Mouse (Mus musculus) myocyte (in vitro differentiated cells): Measurements from ENCODE around the gene Anxa1.

ENCODE experiments used
- CEBPB ChIP-seq: IDR thresholded peaks from 2 replicates; pipeline ENCODE4 v1.6.1; 2011; ENCODE audit warnings: mild to moderate bottlenecking, moderate library complexity; ENCODE audit not compliant: poor library complexity, insufficient read depth, severe bottlenecking
- E2F4 ChIP-seq: IDR thresholded peaks from one replicate; pipeline ENCODE4 v1.6.1; 2011; ENCODE audit warnings: mild to moderate bottlenecking, control low read depth, moderate library complexity; ENCODE audit not compliant: insufficient read depth
- MAX ChIP-seq: IDR thresholded peaks from one replicate; pipeline ENCODE4 v1.6.1; 2011; ENCODE audit warnings: low read depth, mild to moderate bottlenecking, control low read depth
- MYOD1 ChIP-seq, 3 experiments: IDR thresholded peaks; one replicate each; pipeline ENCODE4 v1.6.1; 2011; ENCODE audit warnings: control low read depth in 2 of 3, low read depth in 2 of 3, mild to moderate bottlenecking in 2 of 3, moderate library complexity in 1 of 3; ENCODE audit not compliant: insufficient read length in 2 of 3, control insufficient read depth in 1 of 3
- MYOG ChIP-seq, 3 experiments: IDR thresholded peaks; one replicate each; pipeline ENCODE4 v1.6.1; 2011; ENCODE audit warnings: control low read depth in 2 of 3, low read depth in 2 of 3, mild to moderate bottlenecking in 2 of 3; ENCODE audit not compliant: insufficient read length in 2 of 3, control insufficient read depth in 1 of 3, insufficient read depth in 1 of 3
- POLR2A ChIP-seq: IDR thresholded peaks from one replicate; pipeline ENCODE4 v1.6.1; 2011; ENCODE audit warnings: low read depth, mild to moderate bottlenecking, control low read depth, moderate library complexity; ENCODE audit not compliant: insufficient read length
- POLR2AphosphoS2 ChIP-seq: IDR thresholded peaks from one replicate; pipeline ENCODE4 v1.6.1; 2011; ENCODE audit warnings: low read depth, control low read depth; ENCODE audit not compliant: insufficient read length
- REST ChIP-seq: IDR thresholded peaks from one replicate; pipeline ENCODE4 v1.6.1; 2011; ENCODE audit warnings: mild to moderate bottlenecking, control low read depth, moderate library complexity; ENCODE audit not compliant: insufficient read depth, insufficient read length
- TCF3 ChIP-seq: IDR thresholded peaks from one replicate; pipeline ENCODE4 v1.6.1; 2011; ENCODE audit warnings: low read depth, control low read depth; ENCODE audit not compliant: insufficient read length
- USF1 ChIP-seq: IDR thresholded peaks from one replicate; pipeline ENCODE4 v1.6.1; 2011; ENCODE audit warnings: low read depth, mild to moderate bottlenecking, control low read depth, moderate library complexity

DNA sequence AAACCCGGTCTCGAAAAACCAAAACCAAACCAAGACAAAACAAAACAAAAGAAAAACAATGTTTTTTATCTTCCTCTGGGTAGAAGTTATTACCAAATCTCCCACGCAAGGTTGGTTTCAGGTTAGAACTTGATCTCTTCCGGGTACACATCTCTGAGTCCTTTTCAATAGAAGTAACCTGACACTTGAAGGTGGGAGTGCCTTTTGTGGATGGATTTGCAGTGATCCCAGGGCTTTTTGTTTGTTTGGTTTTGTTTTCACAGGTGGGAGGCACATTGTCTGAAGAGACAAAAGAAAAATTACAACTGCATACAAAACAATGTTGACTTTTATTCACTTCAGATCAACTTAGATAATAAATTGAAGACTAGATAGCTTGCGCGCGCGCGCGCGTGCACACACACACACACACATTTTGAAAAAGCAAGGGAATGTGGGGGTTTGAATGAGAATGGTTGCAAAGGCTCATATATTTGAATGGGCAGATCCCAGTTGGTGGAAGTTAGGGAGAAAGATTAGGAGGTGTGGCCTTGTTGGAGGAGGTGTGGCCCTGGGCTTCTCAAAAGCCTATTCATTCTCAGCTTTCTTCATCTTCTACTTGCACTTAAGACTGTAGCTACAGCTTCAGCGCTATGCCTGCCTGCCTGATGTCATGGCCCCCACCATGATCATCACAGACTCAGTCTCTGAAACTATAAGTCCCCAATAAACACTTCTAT is 35.9 kb upstream of the Anxa1 start:
- no peak for TF ChIP-seq POLR2A
- no peak for TF ChIP-seq MAX
- TF ChIP-seq MYOD1 (IDR thresholded peaks at IDR 0.05; ENCODE audit: control insufficient read depth in 1 of 3, insufficient read length in 2 of 3, low read depth in 2 of 3), result no peak
- TF ChIP-seq MYOG (IDR thresholded peaks at IDR 0.05; ENCODE audit: control insufficient read depth in 1 of 3, insufficient read depth in 1 of 3, insufficient read length in 2 of 3, low read depth in 2 of 3), result no peak
- TF ChIP-seq POLR2AphosphoS2, result no peak
- TF ChIP-seq CEBPB, result no peak
- TF ChIP-seq E2F4, result no peak
- no peak for TF ChIP-seq TCF3
- no peak for TF ChIP-seq REST
- TF ChIP-seq USF1, result no peak
